Mouse (Mus musculus) heart, adult 18-20 months (tissue): ENCODE measurements at regions not wholly inside any gene's neighbourhood (a gene's known extent, or its start where the extent isn't known, plus 50 kb on each side); places are given as distances from the start of the nearest gene placed in this dataset.
"Not testable (repeated sequence)": the region's sequence is repeated elsewhere in the genome, so short reads cannot be mapped to it uniquely, and the experiment has no call there.

Experiments
- DNase-seq, 2 experiments: peaks; one replicate each; pipeline ENCODE4 v3.0.0; 2021 to 2022; ENCODE audit warnings: mixed read lengths in 1 of 2

DNA sequence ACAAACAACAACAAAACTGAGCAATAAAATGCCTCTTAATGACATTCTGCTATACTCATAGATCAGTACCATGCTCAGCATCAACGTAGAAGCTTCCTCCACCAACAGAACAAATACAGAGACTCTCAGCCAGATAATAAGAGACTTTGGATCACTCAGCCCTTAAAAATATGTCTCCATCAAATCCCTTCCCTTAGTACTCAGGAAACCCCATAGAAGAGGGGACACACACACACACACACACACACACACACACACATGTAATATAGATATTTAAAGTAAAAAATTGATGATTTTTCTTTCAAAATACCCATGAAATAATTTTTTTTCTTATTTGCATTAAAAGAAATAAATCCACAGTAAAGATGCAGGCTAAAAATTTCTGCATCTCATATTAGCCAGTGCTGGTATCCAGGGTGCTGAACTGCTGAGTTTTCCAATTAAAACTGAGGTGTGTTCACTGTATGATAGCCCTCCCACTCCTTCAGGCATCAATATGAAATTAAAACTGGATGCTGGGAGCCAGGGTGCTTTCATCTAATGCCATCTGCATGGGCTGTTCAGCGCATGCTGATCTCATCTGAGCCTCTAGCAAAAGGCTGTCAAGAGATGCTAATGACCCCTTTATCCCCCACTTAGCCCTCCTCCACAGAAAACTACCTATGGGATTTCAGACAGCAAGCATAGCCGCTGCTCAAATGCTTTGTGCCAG, 321.0 kb downstream of the Tm4sf1 start:
- no peak for DNase-seq

GRCm38 (mm10) chr3:56966008-56966407, 335.8 kb downstream of the Tm4sf1 start:
- DNase-seq = no peak

GRCm38 (mm10) chr3:56965444-56965843, 336.3 kb downstream of the Tm4sf1 start:
- no peak for DNase-seq

- no peak for DNase-seq
These were observed 337.6 kb downstream of the Tm4sf1 start for GRCm38 (mm10) chr3:56964156-56964555.

DNA sequence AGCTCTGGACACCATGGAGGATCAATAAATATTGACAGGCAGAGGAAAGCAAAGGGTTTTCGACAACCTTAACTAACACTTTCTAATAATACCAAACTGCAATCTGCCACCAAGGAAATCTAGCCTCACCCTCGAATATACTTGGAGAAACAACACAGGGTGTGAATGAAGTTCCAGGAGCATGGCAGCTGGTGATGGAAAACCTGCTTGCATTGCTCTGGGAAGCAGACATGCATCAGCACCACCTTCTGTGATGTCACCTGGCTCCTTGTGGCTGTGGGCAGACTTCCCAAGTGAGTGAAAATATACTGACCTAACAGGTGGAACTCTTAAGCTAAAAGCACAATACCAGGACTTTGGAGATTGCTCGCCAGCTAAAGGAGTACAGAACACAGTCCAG, 338.5 kb downstream of the Tm4sf1 start:
- DNase-seq = no peak

DNA sequence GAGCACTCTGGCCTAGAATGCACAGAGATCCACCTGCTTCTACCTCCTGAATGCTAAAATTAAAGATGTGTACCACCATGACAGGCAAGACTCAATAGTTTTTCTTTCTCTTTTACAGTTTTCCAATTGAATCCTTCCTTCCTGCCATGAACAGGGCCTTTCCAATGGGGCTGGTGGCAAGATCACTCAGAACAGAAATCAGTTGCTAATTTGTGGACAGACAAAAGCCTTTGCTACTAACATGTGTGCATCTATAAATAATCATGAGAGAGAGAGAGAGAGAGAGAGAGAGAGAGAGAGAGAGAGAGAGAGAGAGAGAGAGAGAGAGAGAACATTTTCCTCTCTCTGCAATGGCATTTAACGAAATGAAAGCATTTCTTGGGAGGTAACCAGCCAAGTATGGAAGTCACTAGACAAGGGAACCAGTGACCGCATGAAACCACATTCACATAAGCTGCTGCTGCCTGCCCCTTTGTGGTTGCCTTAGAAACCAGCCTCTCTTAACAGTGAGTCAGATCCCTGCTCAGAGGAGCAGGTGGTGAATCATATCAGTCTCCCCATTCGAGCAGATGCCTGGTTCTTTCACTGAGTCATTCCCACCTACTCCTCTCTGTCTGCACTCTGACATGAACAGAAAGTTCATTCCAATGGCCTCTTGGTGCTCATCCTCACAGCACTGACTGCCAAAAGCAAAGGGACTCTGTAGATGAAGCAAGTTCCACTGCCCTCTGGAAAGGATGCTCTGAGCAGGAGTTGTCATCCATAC, 339.4 kb downstream of the Tm4sf1 start:
- DNase-seq = no peak

GRCm38 (mm10) chr3:56956978-56957377, 344.8 kb downstream of the Tm4sf1 start:
- no peak for DNase-seq

DNA sequence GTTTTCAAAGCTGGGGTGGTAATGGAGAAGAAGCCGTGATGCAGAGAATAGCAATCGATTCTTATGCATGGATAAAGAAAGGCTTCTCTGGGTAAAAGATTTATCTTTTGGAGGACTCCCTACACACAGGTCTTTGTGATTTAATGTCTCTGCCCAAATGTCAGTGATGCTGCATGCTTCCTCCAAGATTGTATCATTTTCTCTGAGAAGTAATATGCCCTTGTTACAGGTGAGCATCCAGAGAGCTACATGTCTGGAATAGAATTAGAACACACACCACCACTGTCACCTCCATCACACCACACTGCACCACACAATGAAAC, 346.0 kb downstream of the Tm4sf1 start:
- no peak for DNase-seq

DNA sequence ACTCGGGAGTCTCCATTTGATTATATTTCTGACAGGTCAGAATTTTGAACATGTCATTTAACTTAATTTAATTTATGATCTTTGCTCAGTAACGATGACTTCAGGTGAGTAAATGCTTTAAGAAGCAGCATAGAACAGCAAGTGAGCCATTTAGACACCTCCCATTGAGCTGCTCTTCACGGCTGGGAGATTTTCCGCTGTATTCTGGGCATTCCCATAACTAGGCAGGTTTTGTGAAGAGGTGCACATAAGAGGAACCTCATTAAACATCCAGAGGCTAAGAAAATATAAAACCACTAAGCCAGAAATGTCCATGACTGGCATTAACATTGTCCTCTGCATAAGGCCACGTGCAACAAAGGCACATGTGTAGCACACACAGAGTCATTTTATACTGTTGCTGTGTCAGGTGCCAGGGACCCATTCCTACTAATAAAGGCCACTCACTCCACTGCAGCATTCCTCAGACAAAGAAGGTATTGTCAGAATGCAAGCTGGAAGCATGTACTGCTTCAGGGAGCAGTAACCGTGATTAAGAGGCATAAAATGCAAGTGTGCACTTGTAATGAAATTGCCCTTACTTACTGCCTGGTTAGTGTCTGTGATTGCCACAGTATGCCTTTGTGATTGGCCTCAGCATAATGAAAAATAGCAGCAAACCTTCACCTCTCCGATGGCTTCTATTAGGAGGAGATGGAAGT, 346.5 kb downstream of the Tm4sf1 start:
- DNase-seq = no peak

DNA sequence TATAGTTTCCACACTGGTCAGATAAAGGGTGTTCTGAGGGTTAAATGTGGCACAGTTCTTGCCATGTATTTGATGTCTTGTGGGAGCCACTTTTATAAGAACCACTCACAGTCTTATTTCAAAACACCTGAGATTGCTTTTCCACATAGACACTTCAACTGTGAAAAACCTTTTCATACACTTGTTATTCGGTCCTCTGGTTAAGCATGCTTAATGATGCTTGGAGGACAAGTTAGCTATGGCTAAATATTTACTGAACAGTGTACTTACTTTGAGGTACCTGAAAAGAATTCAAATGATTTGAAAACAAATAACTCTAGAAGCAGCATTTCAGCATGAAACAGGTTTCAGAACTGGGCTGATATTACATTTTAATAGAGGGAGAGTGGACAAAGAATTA, 359.2 kb downstream of the Tm4sf1 start:
- not testable (repeated sequence) for DNase-seq

DNA sequence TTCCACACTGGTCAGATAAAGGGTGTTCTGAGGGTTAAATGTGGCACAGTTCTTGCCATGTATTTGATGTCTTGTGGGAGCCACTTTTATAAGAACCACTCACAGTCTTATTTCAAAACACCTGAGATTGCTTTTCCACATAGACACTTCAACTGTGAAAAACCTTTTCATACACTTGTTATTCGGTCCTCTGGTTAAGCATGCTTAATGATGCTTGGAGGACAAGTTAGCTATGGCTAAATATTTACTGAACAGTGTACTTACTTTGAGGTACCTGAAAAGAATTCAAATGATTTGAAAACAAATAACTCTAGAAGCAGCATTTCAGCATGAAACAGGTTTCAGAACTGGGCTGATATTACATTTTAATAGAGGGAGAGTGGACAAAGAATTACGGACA, 372.8 kb downstream of the Tm4sf1 start:
- not testable (repeated sequence) for DNase-seq

- no peak for DNase-seq
These were observed 403.3 kb downstream of the Tm4sf1 start for GRCm38 (mm10) chr3:56898491-56898890.

GRCm38 (mm10) chr3:56877062-56877461, 424.7 kb downstream of the Tm4sf1 start:
- no peak for DNase-seq

- no peak for DNase-seq
These were observed 438.2 kb downstream of the Tm4sf1 start for GRCm38 (mm10) chr3:56863591-56863990.

DNA sequence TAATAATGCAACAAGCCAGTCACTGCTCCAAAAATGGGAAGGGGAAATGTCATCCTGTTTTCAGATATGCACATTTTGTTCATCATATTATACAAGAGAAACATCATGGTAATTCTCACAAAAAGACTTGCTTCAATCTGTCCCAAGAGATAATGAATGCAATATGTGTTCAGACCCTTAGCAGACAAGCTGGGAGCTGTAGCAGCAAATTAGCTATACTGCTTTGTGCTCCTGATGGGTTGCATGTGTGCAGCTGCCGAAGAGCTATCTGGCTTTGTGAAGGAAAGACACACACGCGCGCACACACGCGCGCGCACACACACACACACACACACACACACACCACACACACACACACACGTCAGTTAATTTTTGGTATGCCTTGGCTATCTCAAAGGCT, 441.9 kb downstream of the Tm4sf1 start:
- DNase-seq = no peak

DNA sequence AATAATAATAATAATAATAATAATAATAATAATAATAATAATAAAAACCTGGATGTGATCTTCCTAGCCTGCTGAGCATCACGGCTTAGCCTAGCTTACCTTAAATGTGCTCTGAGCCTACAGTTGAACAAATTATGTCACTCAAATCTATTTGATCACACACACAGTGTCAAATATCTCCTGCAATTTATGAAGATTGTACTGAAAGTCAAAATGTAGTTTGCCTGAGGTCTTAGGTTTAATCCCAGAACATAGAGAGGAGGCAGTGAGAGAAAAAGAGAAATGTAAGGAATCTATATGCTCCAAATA, 456.4 kb downstream of the Tm4sf1 start:
- no peak for DNase-seq

DNA sequence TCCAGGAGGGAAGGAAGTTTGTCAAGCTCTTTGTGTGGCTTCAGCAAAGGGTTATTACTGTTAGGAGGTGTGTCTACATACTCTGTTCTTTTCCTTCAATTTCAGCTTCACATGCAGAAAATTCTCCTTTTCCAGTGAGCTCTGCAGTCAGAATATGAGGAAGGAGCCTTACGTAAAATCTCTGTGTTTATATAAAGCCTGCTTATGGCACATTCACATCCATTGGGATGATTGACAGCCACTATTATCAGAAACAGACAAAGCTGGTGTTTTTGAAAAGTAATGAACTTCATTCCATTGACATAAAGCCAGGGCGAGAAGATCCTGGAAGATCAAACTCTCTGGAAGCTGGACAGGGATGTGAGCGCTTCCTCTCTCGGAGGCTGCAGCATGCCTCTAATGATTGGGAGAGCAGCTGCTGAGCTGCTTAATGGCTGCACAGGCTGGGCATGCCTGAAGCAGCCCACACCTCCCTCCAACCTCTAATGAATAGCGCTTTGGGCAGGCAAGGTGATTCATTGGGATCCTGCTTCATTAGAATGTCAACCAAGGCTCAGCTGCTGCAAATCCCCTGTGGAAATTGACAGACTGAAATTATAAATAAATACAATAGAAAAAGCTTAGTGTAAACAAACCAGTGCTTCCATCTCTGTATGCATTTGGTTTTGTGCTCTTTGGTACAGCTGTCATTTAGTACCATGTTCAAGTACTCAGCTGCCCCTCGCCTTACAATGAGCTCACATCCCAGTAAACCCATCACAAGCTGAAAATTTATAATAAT, 456.9 kb downstream of the Tm4sf1 start:
- DNase-seq = no peak

DNA sequence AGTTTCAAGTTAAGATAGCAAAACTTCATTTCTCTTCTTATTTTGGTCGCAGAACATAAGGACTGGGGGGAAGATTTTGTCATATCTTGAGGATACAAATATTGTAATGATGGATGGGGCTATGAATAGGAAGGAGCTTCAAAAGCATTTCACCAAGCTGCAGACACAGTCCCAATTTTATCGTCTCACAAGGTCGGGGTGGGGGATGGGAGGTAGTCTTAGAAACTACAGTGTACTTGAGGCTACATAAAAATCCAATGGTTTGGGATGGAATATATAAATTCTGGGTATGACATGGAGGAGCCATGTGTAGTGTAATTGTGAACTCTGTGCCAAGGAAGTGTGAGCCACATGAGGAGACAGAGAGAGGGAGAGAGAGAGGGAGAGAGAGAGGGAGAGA, 464.6 kb downstream of the Tm4sf1 start:
- DNase-seq = no peak

GRCm38 (mm10) chr3:56830315-56831097, 471.3 kb downstream of the Tm4sf1 start:
- DNase-seq = peak; percentile 0 to 5

- DNase-seq = no peak
These were observed 477.6 kb downstream of the Tm4sf1 start for GRCm38 (mm10) chr3:56824157-56824556.

DNA sequence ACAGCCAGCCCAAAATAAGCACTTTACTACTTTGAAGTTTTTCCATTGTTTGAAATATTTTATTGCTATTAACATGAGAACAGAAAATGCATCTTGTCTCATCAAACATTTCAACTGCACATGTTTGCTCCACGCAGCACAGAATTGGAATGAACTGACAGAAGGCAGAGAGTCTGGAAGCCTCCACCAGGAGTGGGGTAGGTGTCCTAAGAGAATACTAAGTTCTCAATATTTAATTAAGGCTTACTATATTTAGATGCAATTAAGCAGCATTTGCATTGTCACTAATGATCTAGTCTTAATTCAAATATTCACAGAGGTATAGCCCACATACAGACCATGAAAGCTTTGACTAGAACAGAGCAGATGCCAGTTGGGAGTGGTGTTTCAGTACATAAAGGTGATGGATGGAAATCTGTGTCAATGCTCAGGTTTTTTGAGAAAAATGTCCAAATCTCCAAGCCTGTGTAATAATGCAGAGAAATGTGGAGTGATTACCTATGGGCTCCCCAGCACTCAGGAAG, 491.2 kb downstream of the Tm4sf1 start:
- no peak for DNase-seq

DNA sequence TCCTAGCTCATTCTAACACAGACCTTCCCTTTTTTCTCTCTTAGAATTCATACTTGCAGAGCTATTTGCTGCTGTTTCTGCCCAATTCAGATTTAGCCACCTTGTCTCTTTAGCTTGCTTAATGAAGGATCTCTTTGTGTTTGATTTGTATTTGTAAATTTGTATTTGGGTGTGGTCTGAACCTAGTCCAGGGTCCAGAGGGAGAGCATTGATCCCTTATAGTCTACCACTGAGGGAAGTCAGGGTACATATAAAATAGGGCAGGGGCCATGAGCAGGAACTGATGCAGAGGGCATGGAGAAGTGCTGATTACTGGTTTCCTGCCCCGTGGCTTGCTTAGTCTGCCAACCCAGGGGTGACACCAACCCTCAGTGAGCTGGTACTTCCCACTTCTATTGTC, 508.7 kb downstream of the Tm4sf1 start:
- DNase-seq = no peak
